Mouse (Mus musculus): ENCODE measurements around the gene Rprd1b. TPM values are rescaled to one million over a fixed set of nuclear protein-coding genes. Genes with fewer than 3 reads are reported as not detected.

Gene Rprd1b
- polyA plus RNA-seq (2015; fragmentation: Nextera tagmentation; extraction: Ambion mirVana), result 17.5 and 18.7 TPM in 2 replicates

DNA sequence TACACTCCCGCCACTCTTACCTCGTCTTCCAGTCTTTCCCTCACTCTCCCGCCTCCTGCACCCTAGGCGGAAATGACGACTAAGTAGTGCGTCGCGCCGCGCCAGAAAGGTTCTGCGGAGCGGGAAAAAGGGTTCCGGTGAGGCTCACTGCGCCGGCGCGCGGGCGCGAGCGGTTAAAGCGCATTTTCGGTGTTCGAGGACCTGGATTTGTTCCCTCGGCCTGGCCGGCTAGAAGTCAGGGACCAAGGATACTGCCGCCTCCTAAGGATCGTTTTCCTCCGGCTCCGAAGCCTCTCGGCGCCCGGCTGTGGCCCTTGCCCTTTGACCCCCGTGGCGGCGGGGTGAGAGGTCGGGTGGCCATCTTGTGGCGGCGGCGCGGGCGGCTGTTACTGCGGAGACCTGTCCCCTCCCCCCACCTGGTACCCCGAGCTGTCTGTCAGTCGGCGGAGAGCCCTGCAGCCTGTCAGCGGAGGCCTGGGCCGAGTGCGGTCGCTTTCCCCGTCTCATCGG is at the start of gene Rprd1b, which contains the start of gene Tti1:
Rprd1b (plus strand) TSS at position 144 of the 510 bp plus-strand sequence.
Tti1 (minus strand) TSS at position 80 of the 510 bp plus-strand sequence.

DNA sequence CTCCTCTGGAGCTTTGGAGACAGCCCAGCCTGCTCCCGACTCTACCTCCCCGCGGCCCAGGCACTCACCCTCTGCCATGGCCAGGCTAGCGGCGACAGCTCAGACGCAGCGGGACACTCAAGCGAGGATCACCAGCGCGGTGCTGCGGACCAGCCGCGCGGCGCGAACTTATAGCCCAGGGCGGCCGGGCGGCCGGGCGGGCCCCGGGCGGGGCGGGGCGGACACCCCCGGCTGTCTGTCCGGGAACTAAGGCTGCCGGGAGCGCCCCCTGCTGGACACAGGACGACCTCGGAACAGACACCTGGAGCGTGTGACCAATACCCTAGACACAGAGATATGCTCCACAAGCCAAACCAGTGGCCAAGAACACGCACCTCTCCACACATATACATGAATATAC is 117.9 kb downstream of the Rprd1b start, which contains the start of gene Tgm2:
Tgm2 (minus strand) TSS at position 214 of the 400 bp plus-strand sequence.

Other genes with a start within 250 kb of the Rprd1b start
- not detected in 2 replicates for gene Vstm2l, start 113.8 kb upstream of the Rprd1b start, polyA plus RNA-seq (2015; fragmentation: Nextera tagmentation; extraction: Ambion mirVana)
- 10.3 and 11.1 TPM in 2 replicates for gene Tti1, start 64 bp upstream of the Rprd1b start, polyA plus RNA-seq (2015; fragmentation: Nextera tagmentation; extraction: Ambion mirVana)
- gene Tgm2, start 117.9 kb downstream of the Rprd1b start, polyA plus RNA-seq (2015; fragmentation: Nextera tagmentation; extraction: Ambion mirVana), result 102 and 217 TPM in 2 replicates
- gene D630003M21Rik, start 200.7 kb downstream of the Rprd1b start, polyA plus RNA-seq (2015; fragmentation: Nextera tagmentation; extraction: Ambion mirVana), result 1.2 and 1.6 TPM in 2 replicates
- gene Bpi, start 229.6 kb downstream of the Rprd1b start, polyA plus RNA-seq (2015; fragmentation: Nextera tagmentation; extraction: Ambion mirVana), result not detected in 2 replicates